Mouse (Mus musculus): ENCODE results near the gene Olfr606. TPM values are rescaled to one million over a fixed set of nuclear protein-coding genes. Genes with fewer than 3 reads are reported as not detected.

Olfr606 gene
- polyA plus RNA-seq (2012) = not detected in 2 replicates

DNA sequence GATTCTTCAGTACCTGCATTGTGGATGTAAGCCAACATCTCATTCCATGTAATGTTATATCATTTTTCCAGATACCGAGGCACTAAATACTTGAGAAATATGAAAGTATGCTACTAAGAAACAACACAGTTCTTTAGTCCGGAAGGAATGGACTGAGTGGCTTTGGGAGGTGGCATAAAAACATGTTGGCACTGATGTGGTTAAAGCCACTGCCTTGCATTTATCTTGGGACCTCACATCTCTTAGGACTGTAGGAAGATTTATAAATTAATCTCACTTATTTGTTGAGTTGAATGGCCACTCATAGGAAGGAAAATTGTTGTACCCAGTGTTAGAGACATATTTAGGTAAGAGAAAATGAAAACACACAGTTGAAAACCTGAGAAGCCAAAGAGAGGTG is at the start of gene Olfr606:
Olfr606 (plus strand) TSS at position 301 of the 400 bp plus-strand sequence.

DNA sequence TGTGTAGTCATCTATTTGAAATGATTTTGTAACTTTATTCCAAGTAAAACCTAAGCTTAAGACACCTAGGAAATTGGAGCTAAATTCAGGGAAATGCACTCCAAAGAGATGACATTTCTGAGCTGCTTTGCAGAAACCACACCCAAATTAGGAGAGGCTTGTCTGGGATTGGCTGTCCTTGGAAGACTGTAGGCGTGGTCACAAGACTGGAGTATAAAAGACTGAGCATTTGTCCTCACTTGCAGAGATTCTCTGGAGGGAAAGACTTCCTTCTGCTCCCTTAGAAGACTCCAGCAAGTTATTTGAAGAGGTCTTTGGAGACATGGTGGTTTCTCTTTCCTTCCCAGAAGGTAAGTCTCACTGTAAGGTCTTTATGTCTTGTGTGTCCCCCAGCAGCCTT is 34.1 kb upstream of the Olfr606 start, which contains the start of gene Usp17lc:
Usp17lc (plus strand) TSS at position 301 of the 400 bp plus-strand sequence.

DNA sequence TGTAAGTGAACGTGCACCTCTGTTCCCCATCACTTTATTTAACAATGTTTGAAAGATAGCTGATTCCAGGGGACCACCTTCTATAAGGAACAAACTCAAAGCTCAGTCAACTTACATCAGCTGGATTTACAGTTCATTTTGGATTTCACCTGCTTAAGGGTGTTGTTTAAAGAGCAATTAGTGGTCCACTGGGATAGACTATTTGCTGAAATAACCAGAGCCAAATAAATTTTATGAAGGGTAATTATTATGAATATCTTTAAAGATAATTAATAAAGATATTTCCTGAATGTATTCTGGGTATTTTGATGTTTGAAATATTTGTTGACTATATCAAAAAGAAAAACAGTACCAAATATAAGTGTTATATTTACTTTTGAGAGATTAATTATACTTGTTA is 3.5 kb upstream of the Olfr606 start, which contains the start of gene Olfr605:
Olfr605 (minus strand) TSS at position 101 of the 400 bp plus-strand sequence.

DNA sequence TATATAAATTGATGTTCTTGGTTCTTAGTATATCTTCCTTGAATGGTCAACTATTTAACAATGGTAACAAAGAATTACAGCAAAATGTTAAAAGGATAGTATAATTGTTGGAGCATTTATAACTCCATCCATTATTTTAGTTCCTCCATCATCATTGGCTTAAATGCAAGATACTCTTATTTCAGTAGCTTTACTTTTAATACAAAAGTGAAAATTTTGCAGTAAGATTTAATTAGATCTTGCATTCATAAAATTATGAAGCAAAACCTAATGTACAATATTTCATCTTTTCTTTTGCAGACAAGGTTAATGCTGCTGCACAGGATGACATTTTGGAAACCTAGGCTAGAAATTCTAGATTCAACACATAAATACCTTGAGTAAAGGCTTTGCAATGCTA is 20.7 kb downstream of the Olfr606 start, which contains the start of gene Olfr608:
Olfr608 (plus strand) TSS at position 301 of the 400 bp plus-strand sequence.

DNA sequence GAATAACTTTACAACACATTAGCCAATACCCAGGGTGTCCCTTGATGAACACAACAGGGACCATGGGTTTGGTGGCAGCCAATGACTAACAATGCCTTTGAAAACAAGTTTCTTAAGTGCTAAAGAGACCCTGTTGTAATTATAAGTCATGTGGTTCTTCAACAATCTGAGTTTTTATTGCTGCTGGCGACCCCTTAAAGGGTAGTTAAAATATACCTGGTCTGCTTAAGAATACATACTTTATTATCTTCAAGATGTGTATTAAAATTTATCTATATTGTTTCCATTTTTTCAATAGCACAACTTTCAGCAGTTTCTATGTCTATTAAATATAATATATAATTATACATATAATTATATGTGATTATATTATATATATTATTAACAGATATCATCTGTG is 49.1 kb downstream of the Olfr606 start, which contains the start of gene Olfr609:
Olfr609 (minus strand) TSS at position 101 of the 400 bp plus-strand sequence.

Other genes with a start within 250 kb of the Olfr606 start
- not detected in 2 replicates for gene Olfr593, start 237.2 kb upstream of the Olfr606 start, polyA plus RNA-seq (2012)
- not detected in 2 replicates for gene Olfr594, start 232.1 kb upstream of the Olfr606 start, polyA plus RNA-seq (2012)
- not detected in 2 replicates for gene Usp17ld, start 196.5 kb upstream of the Olfr606 start, polyA plus RNA-seq (2012)
- not detected in 2 replicates for gene Olfr596, start 143.4 kb upstream of the Olfr606 start, polyA plus RNA-seq (2012)
- gene Olfr597, start 132.7 kb upstream of the Olfr606 start, polyA plus RNA-seq (2012) = not detected in 2 replicates
- gene Olfr598, start 125.5 kb upstream of the Olfr606 start, polyA plus RNA-seq (2012) = not detected in 2 replicates
- gene Olfr599, start 113.1 kb upstream of the Olfr606 start, polyA plus RNA-seq (2012) = not detected in 2 replicates
- gene Olfr600, start 99.4 kb upstream of the Olfr606 start, polyA plus RNA-seq (2012) = not detected in 2 replicates
- gene Olfr601, start 86.4 kb upstream of the Olfr606 start, polyA plus RNA-seq (2012) = not detected in 2 replicates
- not detected in 2 replicates for gene Olfr603, start 62.9 kb upstream of the Olfr606 start, polyA plus RNA-seq (2012)
- gene Usp17lc, start 34.0 kb upstream of the Olfr606 start, polyA plus RNA-seq (2012) = not detected in 2 replicates
- gene Olfr605, start 3.6 kb upstream of the Olfr606 start, polyA plus RNA-seq (2012) = not detected in 2 replicates
- gene Olfr607, start 15.1 kb downstream of the Olfr606 start, polyA plus RNA-seq (2012) = not detected in 2 replicates
- gene Olfr608, start 20.8 kb downstream of the Olfr606 start, polyA plus RNA-seq (2012) = not detected in 2 replicates
- gene Olfr609, start 49.0 kb downstream of the Olfr606 start, polyA plus RNA-seq (2012) = not detected in 2 replicates
- not detected in 2 replicates for gene Olfr610, start 63.1 kb downstream of the Olfr606 start, polyA plus RNA-seq (2012)
- gene Olfr611, start 71.8 kb downstream of the Olfr606 start, polyA plus RNA-seq (2012) = not detected in 2 replicates
- gene Olfr612, start 93.7 kb downstream of the Olfr606 start, polyA plus RNA-seq (2012) = not detected in 2 replicates
- not detected in 2 replicates for gene Olfr613, start 99.0 kb downstream of the Olfr606 start, polyA plus RNA-seq (2012)
- gene Olfr615, start 107.0 kb downstream of the Olfr606 start, polyA plus RNA-seq (2012) = not detected in 2 replicates
- gene Olfr616, start 120.1 kb downstream of the Olfr606 start, polyA plus RNA-seq (2012) = not detected in 2 replicates
- gene Olfr617, start 124.0 kb downstream of the Olfr606 start, polyA plus RNA-seq (2012) = not detected in 2 replicates
- gene Olfr618, start 141.1 kb downstream of the Olfr606 start, polyA plus RNA-seq (2012) = not detected in 2 replicates
- gene Olfr619, start 151.5 kb downstream of the Olfr606 start, polyA plus RNA-seq (2012) = not detected in 2 replicates
- not detected in 2 replicates for gene Olfr620, start 163.5 kb downstream of the Olfr606 start, polyA plus RNA-seq (2012)
- not detected in 2 replicates for gene Olfr622, start 193.7 kb downstream of the Olfr606 start, polyA plus RNA-seq (2012)
- not detected in 2 replicates for gene Olfr623, start 214.7 kb downstream of the Olfr606 start, polyA plus RNA-seq (2012)
- gene Olfr624, start 222.1 kb downstream of the Olfr606 start, polyA plus RNA-seq (2012) = 0.02 TPM in 1 of 2 replicates, not detected in the other
- gene Olfr625-ps1, start 233.7 kb downstream of the Olfr606 start, polyA plus RNA-seq (2012) = 0.19 TPM in 1 of 2 replicates, not detected in the other

All from megakaryocyte-erythroid progenitor cell, adult 5 weeks (primary cell).